Mouse (Mus musculus): Measurements from ENCODE around the gene Smpd3.
"Not testable (repeated sequence)": the region's sequence is repeated elsewhere in the genome, so short reads cannot be mapped to it uniquely, and the experiment has no call there.

The Smpd3 gene

GRCm38 (mm10) chr8:106326624-106327023 lies 11.2 kb downstream of the Smpd3 start:
- DNase-seq (ENCODE audit: low read depth): no peak

GRCm38 (mm10) chr8:106321434-106321833 lies 16.4 kb downstream of the Smpd3 start:
- peak; percentile 22 for DNase-seq (ENCODE audit: low read depth)

GRCm38 (mm10) chr8:106320002-106320401 lies 17.8 kb downstream of the Smpd3 start:
- DNase-seq (ENCODE audit: low read depth): no peak

- no peak for DNase-seq (ENCODE audit: low read depth)
These were observed 20.7 kb downstream of the Smpd3 start for GRCm38 (mm10) chr8:106317091-106317490.

GRCm38 (mm10) chr8:106316506-106316905 lies 21.3 kb downstream of the Smpd3 start:
- no peak for DNase-seq (ENCODE audit: low read depth)

- DNase-seq (ENCODE audit: low read depth): no peak
These were observed 22.2 kb downstream of the Smpd3 start for GRCm38 (mm10) chr8:106315402-106316187.

- no peak for DNase-seq (ENCODE audit: low read depth)
These were observed 24.0 kb downstream of the Smpd3 start for GRCm38 (mm10) chr8:106313799-106314198.

- DNase-seq (ENCODE audit: low read depth): no peak
These were observed 24.6 kb downstream of the Smpd3 start for GRCm38 (mm10) chr8:106313120-106313737.

- no peak for DNase-seq (ENCODE audit: low read depth)
These were observed 25.8 kb downstream of the Smpd3 start for GRCm38 (mm10) chr8:106311967-106312366.

GRCm38 (mm10) chr8:106310026-106310652 lies 27.6 kb downstream of the Smpd3 start:
- DNase-seq (ENCODE audit: low read depth): no peak

GRCm38 (mm10) chr8:106308082-106308786 lies 29.6 kb downstream of the Smpd3 start:
- peak; percentile 37 for DNase-seq (ENCODE audit: low read depth)

- no peak for DNase-seq (ENCODE audit: low read depth)
These were observed 30.2 kb downstream of the Smpd3 start for GRCm38 (mm10) chr8:106307586-106307985.

- not testable (repeated sequence) for DNase-seq (ENCODE audit: low read depth)
These were observed 31.0 kb downstream of the Smpd3 start for GRCm38 (mm10) chr8:106306711-106307248.

GRCm38 (mm10) chr8:106306076-106306475 lies 31.7 kb downstream of the Smpd3 start:
- no peak for DNase-seq (ENCODE audit: low read depth)

- no peak for DNase-seq (ENCODE audit: low read depth)
These were observed 32.5 kb downstream of the Smpd3 start for GRCm38 (mm10) chr8:106305301-106305700.

- no peak for DNase-seq (ENCODE audit: low read depth)
These were observed 33.5 kb downstream of the Smpd3 start for GRCm38 (mm10) chr8:106304321-106304720.

GRCm38 (mm10) chr8:106300739-106301715 lies 36.8 kb downstream of the Smpd3 start:
- DNase-seq (ENCODE audit: low read depth): peak; percentile 50

GRCm38 (mm10) chr8:106299686-106300085 lies 38.1 kb downstream of the Smpd3 start:
- no peak for DNase-seq (ENCODE audit: low read depth)

GRCm38 (mm10) chr8:106298846-106299245 lies 38.9 kb downstream of the Smpd3 start:
- peak; percentile 54 for DNase-seq (ENCODE audit: low read depth)

- DNase-seq (ENCODE audit: low read depth): no peak
These were observed 39.5 kb downstream of the Smpd3 start for GRCm38 (mm10) chr8:106298261-106298660.
